21 mouse cellular contexts compared by ENCODE assay signal in the genomic region with DNA sequence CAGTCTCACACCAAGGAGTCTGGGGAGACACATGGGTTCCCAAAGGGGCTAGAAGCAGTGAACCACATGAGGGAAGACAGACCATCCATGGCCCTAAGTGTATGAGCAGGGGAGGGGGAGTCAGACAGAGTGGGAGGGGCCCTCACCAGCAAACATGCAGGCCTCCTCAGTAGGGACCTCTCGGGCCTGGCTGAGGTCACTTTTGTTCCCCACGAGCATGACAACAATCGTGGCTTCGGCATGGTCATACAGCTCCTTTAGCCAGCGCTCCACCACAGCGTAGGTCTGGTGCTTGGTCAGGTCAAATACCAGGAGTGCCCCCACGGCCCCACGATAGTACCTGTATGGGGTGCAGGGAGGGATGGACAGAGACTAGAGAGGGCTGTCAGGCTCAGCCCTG. TPM values are rescaled to one million over a fixed set of nuclear protein-coding genes. Genes with fewer than 3 reads are reported as not detected.
DNase-seq lines count a peak whose midpoint lies in the region; ATAC-seq and TF ChIP-seq lines count a peak whose summit lies in the region.
"Had no signal": no experiment of that assay in that cellular context is flagged by ENCODE, and none has a peak within 500 bp of the region (broad histone marks: within the 10 kb centered on the region; RNA-seq: fewer than 3 reads in every experiment).

No protein-coding gene starts in this region.

- no peak overlapping the region for H3K4me3 ChIP-seq in forebrain, embryonic 12.5 days (replicated peaks)
- H3K4me3 ChIP-seq in forebrain, embryonic 13.5 days, result no peak overlapping the region
- H3K4me3 ChIP-seq in limb, embryonic 12.5 days (replicated peaks), result no peak overlapping the region
- no peak overlapping the region for H3K4me3 ChIP-seq in limb, embryonic 10.5 days
- H3K4me3 ChIP-seq in neural tube, embryonic 12.5 days, result no peak overlapping the region
- H3K4me3 ChIP-seq in neural tube, embryonic 15.5 days (replicated peaks), result no peak overlapping the region
- H3K4me3 ChIP-seq in stomach, postnatal 0 days (ENCODE audit: low read depth, low read length), result no peak overlapping the region
- H3K4me3 ChIP-seq: heart, embryonic 10.5 days; hindbrain, embryonic 15.5 days had no signal

- no peak overlapping the region for H3K9ac ChIP-seq in forebrain, embryonic 12.5 days
- no peak overlapping the region for H3K9ac ChIP-seq in forebrain, embryonic 13.5 days
- H3K9ac ChIP-seq in limb, embryonic 12.5 days (replicated peaks), result no peak overlapping the region
- H3K9ac ChIP-seq in neural tube, embryonic 12.5 days, result no peak overlapping the region
- H3K9ac ChIP-seq in neural tube, embryonic 15.5 days (replicated peaks), result no peak overlapping the region
- H3K9ac ChIP-seq in stomach, postnatal 0 days (ENCODE audit: low read length), result 0 out of 2 replicates have a peak overlapping the region, but pooled peaks have one; percentile 13
- H3K9ac ChIP-seq: hindbrain, embryonic 15.5 days had no signal

- 80% methylated on average over 8 of the region's 8 CpGs for WGBS in forebrain, embryonic 12.5 days
- WGBS in forebrain, embryonic 13.5 days, result 83% methylated on average over 8 of the region's 8 CpGs
- WGBS in limb, embryonic 12.5 days, result 82% methylated on average over 8 of the region's 8 CpGs
- 84% methylated on average over 8 of the region's 8 CpGs for WGBS in limb, embryonic 10.5 days
- 82% methylated on average over 8 of the region's 8 CpGs for WGBS in neural tube, embryonic 12.5 days
- WGBS in neural tube, embryonic 15.5 days, result 85% methylated on average over 8 of the region's 8 CpGs
- 80% methylated on average over 8 of the region's 8 CpGs for WGBS in stomach, postnatal 0 days

- peak overlapping the region; percentile 46; the same call in 1 of the 2 replicates for H3K27ac ChIP-seq in forebrain, embryonic 12.5 days
- H3K27ac ChIP-seq in forebrain, embryonic 13.5 days, result no peak overlapping the region; the same call in 1 of the 2 replicates
- 0 out of 2 replicates have a peak overlapping the region, but pooled peaks have one; percentile 17 for H3K27ac ChIP-seq in limb, embryonic 12.5 days
- H3K27ac ChIP-seq in limb, embryonic 10.5 days, result no peak overlapping the region
- no peak overlapping the region for H3K27ac ChIP-seq in neural tube, embryonic 12.5 days
- H3K27ac ChIP-seq in neural tube, embryonic 15.5 days (replicated peaks), result no peak overlapping the region
- H3K27ac ChIP-seq in stomach, postnatal 0 days (replicated peaks), result no peak overlapping the region
- H3K27ac ChIP-seq: heart, embryonic 10.5 days had no signal

- no peak for ATAC-seq in forebrain, embryonic 12.5 days (ENCODE audit: low FRiP score)
- ATAC-seq in forebrain, embryonic 13.5 days, result no peak
- ATAC-seq in limb, embryonic 12.5 days (ENCODE audit: insufficient number of reproducible peaks, insufficient read depth, low FRiP score, low TSS enrichment, low read depth), result no peak
- no peak for ATAC-seq in neural tube, embryonic 12.5 days (ENCODE audit: low FRiP score, low read depth)
- no peak for ATAC-seq in neural tube, embryonic 15.5 days (ENCODE audit: low FRiP score)
- ATAC-seq in stomach, postnatal 0 days (ENCODE audit: low FRiP score, low TSS enrichment), result no peak
- ATAC-seq: activated CD4-positive, CD25-positive, alpha-beta regulatory T cell, adult 4 months; forebrain, embryonic 16.5 days; Patski had no signal

- no peak for TF ChIP-seq CTCF in stomach, postnatal 0 days (IDR thresholded peaks at IDR 0.05; ENCODE audit: low read depth)

- no peak for TF ChIP-seq EP300 in stomach, postnatal 0 days (optimal IDR thresholded peaks at IDR 0.05)

- peaks cover 27% of the 10 kb centered on the region for H3K36me3 ChIP-seq in forebrain, embryonic 12.5 days (replicated peaks)
- H3K36me3 ChIP-seq in forebrain, embryonic 13.5 days (ENCODE audit: poor library complexity, severe bottlenecking), result peaks cover 27% of the 10 kb centered on the region
- peaks cover 34% of the 10 kb centered on the region for H3K36me3 ChIP-seq in limb, embryonic 12.5 days
- H3K36me3 ChIP-seq in limb, embryonic 10.5 days, result peaks cover 36% of the 10 kb centered on the region
- peaks cover 22% of the 10 kb centered on the region for H3K36me3 ChIP-seq in neural tube, embryonic 12.5 days
- H3K36me3 ChIP-seq in neural tube, embryonic 15.5 days, result peaks cover 19% of the 10 kb centered on the region
- H3K36me3 ChIP-seq in stomach, postnatal 0 days (ENCODE audit: control insufficient read depth, insufficient read depth, low read length), result peaks cover 2% of the 10 kb centered on the region; the same call in 1 of the 2 replicates

- H3K27me3 ChIP-seq in forebrain, embryonic 12.5 days, result no peaks in the 10 kb centered on the region
- H3K27me3 ChIP-seq in forebrain, embryonic 13.5 days, result no peaks in the 10 kb centered on the region
- H3K27me3 ChIP-seq in limb, embryonic 12.5 days, result no peaks in the 10 kb centered on the region
- H3K27me3 ChIP-seq in limb, embryonic 10.5 days (ENCODE audit: low read depth, poor library complexity, severe bottlenecking), result no peaks in the 10 kb centered on the region
- no peaks in the 10 kb centered on the region for H3K27me3 ChIP-seq in neural tube, embryonic 12.5 days (replicated peaks)
- H3K27me3 ChIP-seq in neural tube, embryonic 15.5 days (replicated peaks), result no peaks in the 10 kb centered on the region
- no peaks in the 10 kb centered on the region for H3K27me3 ChIP-seq in stomach, postnatal 0 days (ENCODE audit: control insufficient read depth, insufficient read depth, low read length)
- H3K27me3 ChIP-seq: CH12.LX; hindbrain, embryonic 15.5 days; Patski had no signal

- peaks cover 45% of the 10 kb centered on the region for H3K4me1 ChIP-seq in forebrain, embryonic 12.5 days
- peaks cover 47% of the 10 kb centered on the region for H3K4me1 ChIP-seq in forebrain, embryonic 13.5 days
- peaks cover 24% of the 10 kb centered on the region for H3K4me1 ChIP-seq in limb, embryonic 12.5 days (replicated peaks)
- H3K4me1 ChIP-seq in limb, embryonic 10.5 days, result peaks cover 43% of the 10 kb centered on the region
- peaks cover 36% of the 10 kb centered on the region for H3K4me1 ChIP-seq in neural tube, embryonic 12.5 days
- H3K4me1 ChIP-seq in neural tube, embryonic 15.5 days, result peaks cover 33% of the 10 kb centered on the region
- H3K4me1 ChIP-seq in stomach, postnatal 0 days (replicated peaks; ENCODE audit: control insufficient read depth, insufficient read depth), result no peaks in the 10 kb centered on the region

- no peak for DNase-seq in limb, embryonic 10.5 days (ENCODE audit: low spot score)
- no peak for DNase-seq in stomach, postnatal 0 days (ENCODE audit: low spot score)
- DNase-seq: adrenal gland, postnatal 14 days; cerebellum, adult 18-20 months; cerebellum, adult 9-11 months; gastrocnemius, postnatal 10 days; heart, adult 18-20 months; heart, postnatal 10 days; heart, postnatal 4 days had no signal

- no peaks in the 10 kb centered on the region for H3K9me3 ChIP-seq in forebrain, embryonic 12.5 days
- no peaks in the 10 kb centered on the region for H3K9me3 ChIP-seq in forebrain, embryonic 13.5 days (replicated peaks)
- H3K9me3 ChIP-seq in limb, embryonic 12.5 days, result no peaks in the 10 kb centered on the region
- H3K9me3 ChIP-seq in limb, embryonic 10.5 days (replicated peaks), result no peaks in the 10 kb centered on the region
- no peaks in the 10 kb centered on the region for H3K9me3 ChIP-seq in neural tube, embryonic 12.5 days
- H3K9me3 ChIP-seq in neural tube, embryonic 15.5 days (replicated peaks), result no peaks in the 10 kb centered on the region
- no peaks in the 10 kb centered on the region for H3K9me3 ChIP-seq in stomach, postnatal 0 days (ENCODE audit: control insufficient read depth, low read length)
- H3K9me3 ChIP-seq: heart, embryonic 10.5 days; hindbrain, embryonic 15.5 days had no signal

- H3K4me2 ChIP-seq in forebrain, embryonic 12.5 days, result no peak overlapping the region
- no peak overlapping the region for H3K4me2 ChIP-seq in forebrain, embryonic 13.5 days
- no peak overlapping the region for H3K4me2 ChIP-seq in limb, embryonic 12.5 days
- 0 out of 2 replicates have a peak overlapping the region, but pooled peaks have one; percentile 9 for H3K4me2 ChIP-seq in neural tube, embryonic 12.5 days (replicated peaks)
- H3K4me2 ChIP-seq in neural tube, embryonic 15.5 days, result no peak overlapping the region
- no peak overlapping the region for H3K4me2 ChIP-seq in stomach, postnatal 0 days (replicated peaks; ENCODE audit: low read depth)
- H3K4me2 ChIP-seq: hindbrain, embryonic 15.5 days had no signal

RNA-seq across cellular contexts. Expression of a gene that starts 4.9 kb away (rescaled TPM):
- 0.82 and 1.2 TPM in 2 replicates for polyA plus RNA-seq in forebrain, embryonic 12.5 days (2016; fragmentation: Nextera tagmentation; extraction: Ambion mirVana)
- not detected in 2 replicates for polyA plus RNA-seq in forebrain, embryonic 13.5 days (2015; fragmentation: Nextera tagmentation; extraction: Ambion mirVana)
- 2.6 and 3.5 TPM in 2 replicates for polyA plus RNA-seq in limb, embryonic 12.5 days (2016; fragmentation: Nextera tagmentation; extraction: Ambion mirVana)
- 1.7 and 3.7 TPM in 2 replicates for polyA plus RNA-seq in limb, embryonic 10.5 days (2016; fragmentation: Nextera tagmentation; extraction: Ambion mirVana)
- polyA plus RNA-seq in neural tube, embryonic 12.5 days (2016; fragmentation: Nextera tagmentation; extraction: Ambion mirVana), result 0.29 and 0.57 TPM in 2 replicates
- polyA plus RNA-seq in neural tube, embryonic 15.5 days (2015; fragmentation: Nextera tagmentation; extraction: Ambion mirVana), result 0.29 and 4.1 TPM in 2 replicates
- polyA plus RNA-seq in stomach, postnatal 0 days (2015; fragmentation: Nextera tagmentation; extraction: Ambion mirVana), result 252 and 271 TPM in 2 replicates
- polyA plus RNA-seq: activated CD4-positive, CD25-positive, alpha-beta regulatory T cell, adult 4 months; forebrain, embryonic 16.5 days; inflammation-experienced regulatory T-cells, adult 6 months had no signal

RNA-seq across cellular contexts. Expression of a gene that starts 9.7 kb away (rescaled TPM):
- polyA plus RNA-seq in forebrain, embryonic 12.5 days (2016; fragmentation: Nextera tagmentation; extraction: Ambion mirVana), result 137 and 138 TPM in 2 replicates
- polyA plus RNA-seq in forebrain, embryonic 13.5 days (2015; fragmentation: Nextera tagmentation; extraction: Ambion mirVana), result 170 and 180 TPM in 2 replicates
- polyA plus RNA-seq in limb, embryonic 12.5 days (2016; fragmentation: Nextera tagmentation; extraction: Ambion mirVana), result 134 and 139 TPM in 2 replicates
- polyA plus RNA-seq in limb, embryonic 10.5 days (2016; fragmentation: Nextera tagmentation; extraction: Ambion mirVana), result 151 and 159 TPM in 2 replicates
- polyA plus RNA-seq in neural tube, embryonic 12.5 days (2016; fragmentation: Nextera tagmentation; extraction: Ambion mirVana), result 143 and 145 TPM in 2 replicates
- 189 and 193 TPM in 2 replicates for polyA plus RNA-seq in neural tube, embryonic 15.5 days (2015; fragmentation: Nextera tagmentation; extraction: Ambion mirVana)
- 154 and 157 TPM in 2 replicates for polyA plus RNA-seq in stomach, postnatal 0 days (2015; fragmentation: Nextera tagmentation; extraction: Ambion mirVana)

RNA-seq across cellular contexts. Expression of a gene that starts 10.4 kb away (rescaled TPM):
- 64.1 and 64.4 TPM in 2 replicates for polyA plus RNA-seq in forebrain, embryonic 12.5 days (2016; fragmentation: Nextera tagmentation; extraction: Ambion mirVana)
- polyA plus RNA-seq in forebrain, embryonic 13.5 days (2015; fragmentation: Nextera tagmentation; extraction: Ambion mirVana), result 43.5 and 47.5 TPM in 2 replicates
- 62.6 and 67.0 TPM in 2 replicates for polyA plus RNA-seq in limb, embryonic 12.5 days (2016; fragmentation: Nextera tagmentation; extraction: Ambion mirVana)
- polyA plus RNA-seq in limb, embryonic 10.5 days (2016; fragmentation: Nextera tagmentation; extraction: Ambion mirVana), result 78.8 and 79.5 TPM in 2 replicates
- 60.0 and 61.6 TPM in 2 replicates for polyA plus RNA-seq in neural tube, embryonic 12.5 days (2016; fragmentation: Nextera tagmentation; extraction: Ambion mirVana)
- polyA plus RNA-seq in neural tube, embryonic 15.5 days (2015; fragmentation: Nextera tagmentation; extraction: Ambion mirVana), result 39.2 and 40.1 TPM in 2 replicates
- polyA plus RNA-seq in stomach, postnatal 0 days (2015; fragmentation: Nextera tagmentation; extraction: Ambion mirVana), result 19.5 and 21.8 TPM in 2 replicates

RNA-seq across cellular contexts. Expression of a gene that starts 11.0 kb away (rescaled TPM):
- 51.0 and 53.2 TPM in 2 replicates for polyA plus RNA-seq in forebrain, embryonic 12.5 days (2016; fragmentation: Nextera tagmentation; extraction: Ambion mirVana)
- 51.5 and 52.6 TPM in 2 replicates for polyA plus RNA-seq in forebrain, embryonic 13.5 days (2015; fragmentation: Nextera tagmentation; extraction: Ambion mirVana)
- 37.4 and 38.0 TPM in 2 replicates for polyA plus RNA-seq in limb, embryonic 12.5 days (2016; fragmentation: Nextera tagmentation; extraction: Ambion mirVana)
- 28.9 and 34.8 TPM in 2 replicates for polyA plus RNA-seq in limb, embryonic 10.5 days (2016; fragmentation: Nextera tagmentation; extraction: Ambion mirVana)
- polyA plus RNA-seq in neural tube, embryonic 12.5 days (2016; fragmentation: Nextera tagmentation; extraction: Ambion mirVana), result 41.9 and 43.3 TPM in 2 replicates
- polyA plus RNA-seq in neural tube, embryonic 15.5 days (2015; fragmentation: Nextera tagmentation; extraction: Ambion mirVana), result 18.6 and 19.2 TPM in 2 replicates
- polyA plus RNA-seq in stomach, postnatal 0 days (2015; fragmentation: Nextera tagmentation; extraction: Ambion mirVana), result 3.3 and 3.4 TPM in 2 replicates

RNA-seq across cellular contexts. Expression of a gene that starts 32.5 kb away (rescaled TPM):
- polyA plus RNA-seq in forebrain, embryonic 12.5 days (2016; fragmentation: Nextera tagmentation; extraction: Ambion mirVana), result 118 and 135 TPM in 2 replicates
- 139 and 143 TPM in 2 replicates for polyA plus RNA-seq in forebrain, embryonic 13.5 days (2015; fragmentation: Nextera tagmentation; extraction: Ambion mirVana)
- polyA plus RNA-seq in limb, embryonic 12.5 days (2016; fragmentation: Nextera tagmentation; extraction: Ambion mirVana), result 184 and 190 TPM in 2 replicates
- 199 and 202 TPM in 2 replicates for polyA plus RNA-seq in limb, embryonic 10.5 days (2016; fragmentation: Nextera tagmentation; extraction: Ambion mirVana)
- 149 and 157 TPM in 2 replicates for polyA plus RNA-seq in neural tube, embryonic 12.5 days (2016; fragmentation: Nextera tagmentation; extraction: Ambion mirVana)
- polyA plus RNA-seq in neural tube, embryonic 15.5 days (2015; fragmentation: Nextera tagmentation; extraction: Ambion mirVana), result 157 and 175 TPM in 2 replicates
- 257 and 271 TPM in 2 replicates for polyA plus RNA-seq in stomach, postnatal 0 days (2015; fragmentation: Nextera tagmentation; extraction: Ambion mirVana)

Comparison
In these comparisons a context has a peak if more than half of its experiments do, and no peak if none do; other contexts are left out.
1. H3K27ac ChIP-seq: peak in forebrain, embryonic 12.5 days (single experiment) and limb, embryonic 12.5 days (single experiment); none in forebrain, embryonic 13.5 days (single experiment), limb, embryonic 10.5 days (single experiment), neural tube, embryonic 12.5 days (single experiment), neural tube, embryonic 15.5 days (single experiment) and stomach, postnatal 0 days (single experiment).
2. RNA of a gene that starts 4.9 kb away (polyA plus RNA-seq): 252 to 271 TPM in stomach, postnatal 0 days; 1.7 to 3.7 TPM in limb, embryonic 10.5 days, 2.6 to 3.5 TPM in limb, embryonic 12.5 days, 0.82 to 1.2 TPM in forebrain, embryonic 12.5 days, 0.29 to 4.1 TPM in neural tube, embryonic 15.5 days, 0.29 to 0.57 TPM in neural tube, embryonic 12.5 days and not detected in forebrain, embryonic 13.5 days; every median in the first group is over 10 times any median in the second.